Mouse (Mus musculus) cerebellum, adult 9-10 months (tissue): ENCODE measurements around the gene Gm10518.
A peak's percentile ranks its signal among the peaks of the same experiment; 100 is the strongest.

ENCODE experiments used
- DNase-seq: peaks from one replicate; pipeline ENCODE4 v3.0.0; 2022

The Gm10518 gene

GRCm38 (mm10) chr1:179835753-179836425, 32.7 kb downstream of the Gm10518 start:
- DNase-seq, result no peak

- DNase-seq, result no peak
Observed at GRCm38 (mm10) chr1:179836426-179837404, 33.5 kb downstream of the Gm10518 start.

- no peak for DNase-seq
Observed at GRCm38 (mm10) chr1:179842568-179842967, 39.4 kb downstream of the Gm10518 start.

GRCm38 (mm10) chr1:179843981-179844380, 40.8 kb downstream of the Gm10518 start:
- DNase-seq, result no peak

GRCm38 (mm10) chr1:179844894-179845293, 41.7 kb downstream of the Gm10518 start:
- peak; percentile 70 for DNase-seq

- no peak for DNase-seq
Observed at GRCm38 (mm10) chr1:179845832-179846499, 42.8 kb downstream of the Gm10518 start.

GRCm38 (mm10) chr1:179847173-179847572, 44.0 kb downstream of the Gm10518 start:
- no peak for DNase-seq

- DNase-seq, result peak; percentile 86
Observed at GRCm38 (mm10) chr1:179847759-179848389, 44.7 kb downstream of the Gm10518 start.

- DNase-seq, result no peak
Observed at GRCm38 (mm10) chr1:179853421-179853820, 50.2 kb downstream of the Gm10518 start.
